Mouse (Mus musculus): ENCODE measurements around the gene Syt1.

Gene Syt1

DNA sequence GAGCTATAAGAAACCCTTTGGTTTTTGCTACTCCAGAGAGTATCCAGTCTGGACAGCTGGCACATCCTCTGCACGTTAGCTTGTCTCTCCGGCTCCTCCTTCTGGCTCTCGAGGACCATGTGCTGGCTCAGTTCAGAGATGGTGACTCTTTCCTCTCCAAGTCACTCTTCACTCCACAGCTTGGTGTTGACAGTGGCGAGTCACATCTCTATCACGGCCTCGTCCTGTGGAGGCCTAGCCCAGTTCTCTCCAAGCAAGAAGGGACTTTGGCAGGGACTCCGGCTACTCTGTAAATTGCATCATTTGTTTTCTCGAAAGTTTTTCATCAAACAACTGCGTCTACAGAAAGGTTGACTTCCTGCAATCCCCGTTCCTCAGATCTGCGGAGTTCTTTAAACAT, 562.4 kb downstream of the Syt1 start:
- DNase-seq (ENCODE audit: low spot score in 2 of 2) = no peak
